Comparison of ENCODE assay signal across 18 mouse cellular contexts in the genomic region with DNA sequence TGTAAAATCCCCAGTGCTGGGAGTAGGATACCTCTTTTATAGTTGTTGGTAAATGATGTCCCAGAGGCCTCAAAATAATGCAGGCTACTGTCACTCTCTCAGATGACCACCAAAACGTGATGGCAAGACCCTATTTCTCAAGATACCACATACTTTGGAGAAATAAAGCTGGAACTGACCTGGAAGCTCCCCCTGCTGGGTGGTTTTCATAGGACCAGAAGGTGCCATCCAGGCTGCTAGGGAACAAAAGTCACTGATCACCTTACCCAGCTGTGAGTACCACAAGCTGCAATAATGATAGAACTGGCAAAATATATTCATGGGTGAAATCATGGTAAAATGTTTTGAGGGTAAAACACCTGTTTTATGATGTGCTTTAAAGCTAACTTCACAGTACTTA. TPM values are rescaled to one million over a fixed set of nuclear protein-coding genes. Genes with fewer than 3 reads are reported as not detected.
A peak's percentile ranks its signal among the peaks of the same experiment; 100 is the strongest.
DNase-seq lines count a peak whose midpoint lies in the region; ATAC-seq and TF ChIP-seq lines count a peak whose summit lies in the region.
"Had no signal": no experiment of that assay in that cellular context is flagged by ENCODE, and none has a peak within 500 bp of the region (broad histone marks: within the 10 kb centered on the region; RNA-seq: fewer than 3 reads in every experiment).

No protein-coding gene starts in this region.

- DNase-seq in adrenal gland, postnatal 14 days = peak; percentile 6
- DNase-seq in adrenal gland, adult 8-10 months = no peak
- no peak for DNase-seq in kidney, postnatal 0 days (ENCODE audit: low spot score)
- DNase-seq in 416B (ENCODE audit: low read depth) = peak; percentile 21
- no peak for DNase-seq in MN1 (ENCODE audit: low spot score)
- no peak for DNase-seq in right cerebral cortex, postnatal 4 days
- DNase-seq: cerebellum, adult 18-20 months; kidney, adult 8-10 months; layer of hippocampus, postnatal 36 days; liver; thymus, adult 18-20 months had no signal

- H3K27me3 ChIP-seq in kidney, postnatal 0 days (ENCODE audit: insufficient read depth, low read length) = no peaks in the 10 kb centered on the region
- H3K27me3 ChIP-seq in kidney, embryonic 15.5 days = no peaks in the 10 kb centered on the region
- H3K27me3 ChIP-seq: neural tube, embryonic 13.5 days had no signal

- no peak for ATAC-seq in kidney, postnatal 0 days (replicated peaks; ENCODE audit: low FRiP score, low read depth)
- no peak for ATAC-seq in kidney, embryonic 15.5 days (replicated peaks; ENCODE audit: low FRiP score)
- peak; percentile 47; the same call in 1 of the 2 replicates for ATAC-seq in common myeloid progenitor, adult 5-6 weeks (replicated peaks; ENCODE audit: low read depth, poor library complexity, severe bottlenecking)

- TF ChIP-seq CTCF in kidney, postnatal 0 days (IDR thresholded peaks at IDR 0.05; ENCODE audit: low read depth) = peak; percentile 44; the same call in 1 of the 2 replicates

- H3K4me2 ChIP-seq in kidney, postnatal 0 days (ENCODE audit: low read length) = no peak overlapping the region
- H3K4me2 ChIP-seq in kidney, embryonic 15.5 days = no peak overlapping the region
- H3K4me2 ChIP-seq: neural tube, embryonic 13.5 days had no signal

- no peak overlapping the region for H3K9ac ChIP-seq in kidney, postnatal 0 days (ENCODE audit: low read depth, low read length)
- H3K9ac ChIP-seq in kidney, embryonic 15.5 days = no peak overlapping the region
- H3K9ac ChIP-seq: neural tube, embryonic 13.5 days had no signal

- H3K4me3 ChIP-seq in kidney, postnatal 0 days (replicated peaks; ENCODE audit: low read depth, low read length) = no peak overlapping the region
- no peak overlapping the region for H3K4me3 ChIP-seq in kidney, embryonic 15.5 days (replicated peaks)
- H3K4me3 ChIP-seq: erythroblast, embryonic 14.5 days; neural tube, embryonic 13.5 days had no signal

- no peaks in the 10 kb centered on the region for H3K4me1 ChIP-seq in kidney, postnatal 0 days (replicated peaks; ENCODE audit: insufficient read depth, low read length)
- H3K4me1 ChIP-seq in kidney, embryonic 15.5 days = no peaks in the 10 kb centered on the region
- H3K4me1 ChIP-seq: neural tube, embryonic 13.5 days had no signal

- no peaks in the 10 kb centered on the region for H3K36me3 ChIP-seq in kidney, postnatal 0 days (ENCODE audit: insufficient read depth, low read length)
- no peaks in the 10 kb centered on the region for H3K36me3 ChIP-seq in kidney, embryonic 15.5 days
- H3K36me3 ChIP-seq: neural tube, embryonic 13.5 days had no signal

- H3K9me3 ChIP-seq in kidney, postnatal 0 days (replicated peaks; ENCODE audit: low read length) = no peaks in the 10 kb centered on the region
- H3K9me3 ChIP-seq in kidney, embryonic 15.5 days (replicated peaks) = no peaks in the 10 kb centered on the region
- H3K9me3 ChIP-seq: neural tube, embryonic 13.5 days had no signal

- WGBS in kidney, postnatal 0 days = 6% methylated on average over 1 of the region's 1 CpGs
- 27% methylated on average over 1 of the region's 1 CpGs for WGBS in kidney, embryonic 15.5 days

- no peak overlapping the region for H3K27ac ChIP-seq in kidney, postnatal 0 days
- no peak overlapping the region for H3K27ac ChIP-seq in kidney, embryonic 15.5 days
- H3K27ac ChIP-seq: neural tube, embryonic 13.5 days had no signal

RNA-seq across cellular contexts. Expression of a gene that starts 7.1 kb away (rescaled TPM):
- total RNA-seq in adrenal gland, postnatal 14 days (2021) = not detected in 2 replicates
- total RNA-seq in adrenal gland, adult 8-10 months (2022) = not detected
- polyA plus RNA-seq in kidney, postnatal 0 days (2015; fragmentation: Nextera tagmentation; extraction: Ambion mirVana) = not detected in 2 replicates
- not detected in 2 replicates for polyA plus RNA-seq in kidney, embryonic 15.5 days (2015; fragmentation: Nextera tagmentation; extraction: Ambion mirVana)
- total RNA-seq in common myeloid progenitor, adult 5-6 weeks (2017) = not detected in 2 replicates
- total RNA-seq: gastrocnemius, adult 8-10 months; layer of hippocampus, postnatal 36 days had no signal
- polyA plus RNA-seq: C2C12; erythroblast, embryonic 14.5 days; neural tube, embryonic 13.5 days had no signal

RNA-seq across cellular contexts. Expression of a gene that starts 7.2 kb away (rescaled TPM):
- 0.82 and 1.8 TPM in 2 replicates for total RNA-seq in adrenal gland, postnatal 14 days (2021)
- total RNA-seq in adrenal gland, adult 8-10 months (2022) = under 1 TPM; 0.06 to 0.31 (median 0.21) TPM
- 0.50 and 0.63 TPM in 2 replicates for polyA plus RNA-seq in kidney, postnatal 0 days (2015; fragmentation: Nextera tagmentation; extraction: Ambion mirVana)
- polyA plus RNA-seq in kidney, embryonic 15.5 days (2015; fragmentation: Nextera tagmentation; extraction: Ambion mirVana) = 0.27 and 0.48 TPM in 2 replicates
- total RNA-seq in common myeloid progenitor, adult 5-6 weeks (2017) = not detected in 2 replicates
- polyA plus RNA-seq: C2C12; erythroblast, embryonic 14.5 days had no signal

RNA-seq across cellular contexts. Expression of a gene that starts 18.9 kb away (rescaled TPM):
- total RNA-seq in adrenal gland, postnatal 14 days (2021) = not detected in 2 replicates
- total RNA-seq in adrenal gland, adult 8-10 months (2022) = not detected
- polyA plus RNA-seq in kidney, postnatal 0 days (2015; fragmentation: Nextera tagmentation; extraction: Ambion mirVana) = 0.09 TPM in 1 of 2 replicates, not detected in the other
- polyA plus RNA-seq in kidney, embryonic 15.5 days (2015; fragmentation: Nextera tagmentation; extraction: Ambion mirVana) = not detected in 2 replicates
- total RNA-seq in common myeloid progenitor, adult 5-6 weeks (2017) = not detected in 2 replicates
- total RNA-seq: gastrocnemius, adult 8-10 months; heart, postnatal 10 days; layer of hippocampus, postnatal 36 days had no signal
- polyA plus RNA-seq: C2C12; erythroblast, embryonic 14.5 days had no signal

RNA-seq across cellular contexts. Expression of a gene that starts 24.8 kb away (rescaled TPM):
- not detected in 2 replicates for total RNA-seq in adrenal gland, postnatal 14 days (2021)
- not detected for total RNA-seq in adrenal gland, adult 8-10 months (2022)
- not detected in 2 replicates for polyA plus RNA-seq in kidney, postnatal 0 days (2015; fragmentation: Nextera tagmentation; extraction: Ambion mirVana)
- not detected in 2 replicates for polyA plus RNA-seq in kidney, embryonic 15.5 days (2015; fragmentation: Nextera tagmentation; extraction: Ambion mirVana)
- total RNA-seq in common myeloid progenitor, adult 5-6 weeks (2017) = not detected in 2 replicates
- total RNA-seq: gastrocnemius, adult 8-10 months; heart, postnatal 10 days; layer of hippocampus, postnatal 36 days had no signal
- polyA plus RNA-seq: C2C12; erythroblast, embryonic 14.5 days; neural tube, embryonic 13.5 days had no signal

RNA-seq across cellular contexts. Expression of a gene that starts 33.2 kb away (rescaled TPM):
- not detected in 2 replicates for total RNA-seq in adrenal gland, postnatal 14 days (2021)
- total RNA-seq in adrenal gland, adult 8-10 months (2022) = not detected
- not detected in 2 replicates for polyA plus RNA-seq in kidney, postnatal 0 days (2015; fragmentation: Nextera tagmentation; extraction: Ambion mirVana)
- polyA plus RNA-seq in kidney, embryonic 15.5 days (2015; fragmentation: Nextera tagmentation; extraction: Ambion mirVana) = not detected in 2 replicates
- total RNA-seq in common myeloid progenitor, adult 5-6 weeks (2017) = not detected in 2 replicates
- total RNA-seq: gastrocnemius, adult 8-10 months; heart, postnatal 10 days; layer of hippocampus, postnatal 36 days had no signal
- polyA plus RNA-seq: C2C12; erythroblast, embryonic 14.5 days; neural tube, embryonic 13.5 days had no signal

Comparison
In these comparisons a context has a peak if more than half of its experiments do, and no peak if none do; other contexts are left out.
1. DNase-seq: peak in adrenal gland, postnatal 14 days (single experiment) and 416B (single experiment); none in adrenal gland, adult 8-10 months (single experiment), kidney, postnatal 0 days (single experiment), MN1 (single experiment) and right cerebral cortex, postnatal 4 days (single experiment).